Mouse (Mus musculus): ENCODE measurements around the gene Vwa8.

Vwa8 gene

DNA sequence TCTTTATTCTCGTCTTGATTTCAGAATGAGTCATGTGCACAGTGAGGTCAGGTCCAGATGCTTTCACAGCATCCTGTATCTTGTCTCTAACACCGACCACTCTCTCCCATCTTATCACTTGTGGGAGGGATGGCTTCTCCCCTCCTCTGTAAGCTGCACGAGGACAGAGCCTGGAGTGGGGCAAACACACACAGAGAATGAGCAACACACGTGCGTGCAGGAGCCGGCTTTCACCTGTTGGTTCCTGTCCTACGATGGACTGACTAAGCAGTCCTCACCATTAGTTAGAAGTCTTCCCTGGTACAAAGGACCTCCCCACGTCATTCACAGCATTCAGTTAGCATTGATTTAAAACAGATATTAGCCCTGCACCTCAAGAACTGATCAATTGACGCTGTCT lies 312.9 kb downstream of the Vwa8 start:
- H3K9me3 ChIP-seq (ENCODE audit: low read length) = no peaks in the 10 kb centered on the region
- peaks cover 10% of the 10 kb centered on the region; the same call in 1 of the 2 replicates for H3K4me1 ChIP-seq (replicated peaks; ENCODE audit: low read depth, low read length)
- H3K36me3 ChIP-seq (ENCODE audit: insufficient read depth, low read length) = peaks cover 23% of the 10 kb centered on the region
- no peaks in the 10 kb centered on the region for H3K27me3 ChIP-seq (ENCODE audit: insufficient read depth, low read length)
- TF ChIP-seq CTCF (conservative IDR thresholded peaks at IDR 0.05; ENCODE audit: low read length) (no peak), NANOG (IDR thresholded peaks at IDR 0.05; ENCODE audit: borderline replicate concordance, low read length) (no peak), POU5F1 (IDR thresholded peaks at IDR 0.05; ENCODE audit: borderline replicate concordance, low read length) (no peak)
- H3K4me3 ChIP-seq (replicated peaks; ENCODE audit: low read length) = no peak overlapping the region

DNA sequence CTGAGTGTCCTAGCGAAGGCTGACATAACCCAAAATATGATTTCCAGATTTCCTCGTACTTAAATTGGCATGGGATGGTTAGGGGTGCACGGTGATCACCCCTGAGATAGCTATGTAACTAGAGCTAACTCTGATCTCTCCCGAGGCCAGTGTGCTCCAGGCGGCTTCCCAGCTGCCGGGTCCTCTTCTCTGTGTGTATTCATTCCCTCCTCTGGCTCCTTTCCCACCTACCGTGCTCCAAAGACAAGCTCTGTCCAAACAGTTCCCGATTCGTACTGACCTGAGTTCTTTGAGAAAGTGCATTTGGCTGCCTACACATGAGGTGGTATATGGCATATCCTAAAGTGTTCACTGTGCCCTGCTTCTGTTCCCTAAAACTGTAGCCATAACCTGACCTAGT lies 313.8 kb downstream of the Vwa8 start:
- peaks cover 10% of the 10 kb centered on the region; the same call in 1 of the 2 replicates for H3K4me1 ChIP-seq (replicated peaks; ENCODE audit: low read depth, low read length)
- no peaks in the 10 kb centered on the region for H3K27me3 ChIP-seq (ENCODE audit: insufficient read depth, low read length)
- TF ChIP-seq NANOG (IDR thresholded peaks at IDR 0.05; ENCODE audit: borderline replicate concordance, low read length) (no peak), POU5F1 (IDR thresholded peaks at IDR 0.05; ENCODE audit: borderline replicate concordance, low read length) (no peak), CTCF (conservative IDR thresholded peaks at IDR 0.05; ENCODE audit: low read length) (no peak)
- peaks cover 23% of the 10 kb centered on the region for H3K36me3 ChIP-seq (ENCODE audit: insufficient read depth, low read length)
- no peak overlapping the region for H3K4me3 ChIP-seq (replicated peaks; ENCODE audit: low read length)
- H3K9me3 ChIP-seq (ENCODE audit: low read length) = no peaks in the 10 kb centered on the region

GRCm38 (mm10) chr14:79164334-79164733 lies 315.5 kb downstream of the Vwa8 start:
- no peaks in the 10 kb centered on the region for H3K9me3 ChIP-seq (ENCODE audit: low read length)
- H3K27me3 ChIP-seq (ENCODE audit: insufficient read depth, low read length) = no peaks in the 10 kb centered on the region
- peaks cover 23% of the 10 kb centered on the region for H3K36me3 ChIP-seq (ENCODE audit: insufficient read depth, low read length)
- no peak overlapping the region for H3K4me3 ChIP-seq (replicated peaks; ENCODE audit: low read length)
- H3K4me1 ChIP-seq (replicated peaks; ENCODE audit: low read depth, low read length) = peaks cover 10% of the 10 kb centered on the region; the same call in 1 of the 2 replicates
- TF ChIP-seq NANOG (IDR thresholded peaks at IDR 0.05; ENCODE audit: borderline replicate concordance, low read length) (no peak), CTCF (conservative IDR thresholded peaks at IDR 0.05; ENCODE audit: low read length) (no peak), POU5F1 (IDR thresholded peaks at IDR 0.05; ENCODE audit: borderline replicate concordance, low read length) (no peak)

DNA sequence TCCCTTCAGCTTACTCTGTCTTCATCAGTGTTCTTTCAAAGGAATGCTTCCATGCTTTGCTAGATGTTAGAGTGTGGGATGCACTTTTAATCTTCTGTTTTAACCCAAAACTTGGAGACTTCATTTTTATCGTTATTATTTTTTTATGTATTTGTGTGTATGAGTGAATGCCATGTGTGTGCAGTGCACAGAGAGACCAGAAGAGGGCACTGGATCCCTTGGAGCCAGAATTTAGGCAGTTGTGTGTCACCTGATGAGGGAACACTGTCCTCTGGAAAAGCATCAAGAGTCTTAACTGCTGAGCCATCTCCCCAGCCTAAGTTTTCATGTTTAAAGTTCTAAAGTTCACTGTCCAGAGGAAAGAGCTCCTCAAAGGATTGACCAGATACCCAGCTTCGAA lies 316.1 kb downstream of the Vwa8 start:
- Histone ChIP-seq H3K9me3 (ENCODE audit: low read length) (no peaks in the 10 kb centered on the region), H3K27me3 (ENCODE audit: insufficient read depth, low read length) (no peaks in the 10 kb centered on the region), H3K36me3 (ENCODE audit: insufficient read depth, low read length) (peaks cover 18% of the 10 kb centered on the region), H3K4me3 (replicated peaks; ENCODE audit: low read length) (no peak overlapping the region), H3K4me1 (replicated peaks; ENCODE audit: low read depth, low read length) (peaks cover 10% of the 10 kb centered on the region; the same call in 1 of the 2 replicates)
- peak; percentile 84 for TF ChIP-seq CTCF (conservative IDR thresholded peaks at IDR 0.05; ENCODE audit: low read length)
- TF ChIP-seq NANOG (IDR thresholded peaks at IDR 0.05; ENCODE audit: borderline replicate concordance, low read length) = no peak

- H3K9me3 ChIP-seq (ENCODE audit: low read length) = peaks cover 16% of the 10 kb centered on the region
- H3K36me3 ChIP-seq (ENCODE audit: insufficient read depth, low read length) = peaks cover 16% of the 10 kb centered on the region
- H3K27me3 ChIP-seq (ENCODE audit: insufficient read depth, low read length) = no peaks in the 10 kb centered on the region
- TF ChIP-seq NANOG (IDR thresholded peaks at IDR 0.05; ENCODE audit: borderline replicate concordance, low read length) (no peak), CTCF (conservative IDR thresholded peaks at IDR 0.05; ENCODE audit: low read length) (no peak)
- H3K4me3 ChIP-seq (replicated peaks; ENCODE audit: low read length) = no peak overlapping the region
- no peaks in the 10 kb centered on the region for H3K4me1 ChIP-seq (replicated peaks; ENCODE audit: low read depth, low read length)
Measured at GRCm38 (mm10) chr14:79174526-79174925, 325.7 kb downstream of the Vwa8 start.

DNA sequence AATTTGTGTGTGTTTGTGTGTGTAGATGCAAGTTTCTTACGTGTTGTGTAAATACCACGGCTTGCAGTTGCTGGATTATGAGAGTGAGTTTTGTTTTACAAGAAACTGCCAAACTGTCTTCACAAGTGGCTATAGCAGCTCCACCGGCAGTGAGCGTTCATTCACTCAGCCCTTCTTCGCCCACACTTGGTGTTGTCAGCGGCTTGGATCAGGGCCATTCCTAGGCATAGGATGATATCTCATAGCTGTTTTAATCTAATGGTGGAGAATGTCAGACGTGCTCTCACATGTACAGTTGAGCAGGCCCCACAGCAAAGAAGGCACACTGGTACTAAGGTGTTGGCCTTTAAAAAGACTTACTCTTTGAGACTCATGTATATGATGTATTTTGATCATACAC lies 328.9 kb downstream of the Vwa8 start:
- peaks cover 30% of the 10 kb centered on the region for H3K36me3 ChIP-seq (ENCODE audit: insufficient read depth, low read length)
- H3K27me3 ChIP-seq (ENCODE audit: insufficient read depth, low read length) = no peaks in the 10 kb centered on the region
- no peak overlapping the region for H3K4me3 ChIP-seq (replicated peaks; ENCODE audit: low read length)
- TF ChIP-seq NANOG (IDR thresholded peaks at IDR 0.05; ENCODE audit: borderline replicate concordance, low read length) = no peak
- TF ChIP-seq POU5F1 (IDR thresholded peaks at IDR 0.05; ENCODE audit: borderline replicate concordance, low read length) = no peak
- no peak for TF ChIP-seq CTCF (conservative IDR thresholded peaks at IDR 0.05; ENCODE audit: low read length)
- H3K9me3 ChIP-seq (ENCODE audit: low read length) = peaks cover 16% of the 10 kb centered on the region
- H3K4me1 ChIP-seq (replicated peaks; ENCODE audit: low read depth, low read length) = no peaks in the 10 kb centered on the region

GRCm38 (mm10) chr14:79178247-79178646 lies 329.4 kb downstream of the Vwa8 start:
- H3K4me3 ChIP-seq (replicated peaks; ENCODE audit: low read length) = no peak overlapping the region
- TF ChIP-seq CTCF (conservative IDR thresholded peaks at IDR 0.05; ENCODE audit: low read length) = no peak
- no peak for TF ChIP-seq NANOG (IDR thresholded peaks at IDR 0.05; ENCODE audit: borderline replicate concordance, low read length)
- TF ChIP-seq POU5F1 (IDR thresholded peaks at IDR 0.05; ENCODE audit: borderline replicate concordance, low read length) = no peak
- H3K27me3 ChIP-seq (ENCODE audit: insufficient read depth, low read length) = no peaks in the 10 kb centered on the region
- peaks cover 35% of the 10 kb centered on the region for H3K36me3 ChIP-seq (ENCODE audit: insufficient read depth, low read length)
- H3K4me1 ChIP-seq (replicated peaks; ENCODE audit: low read depth, low read length) = no peaks in the 10 kb centered on the region
- peaks cover 16% of the 10 kb centered on the region for H3K9me3 ChIP-seq (ENCODE audit: low read length)

- Histone ChIP-seq H3K4me1 (replicated peaks; ENCODE audit: low read depth, low read length) (no peaks in the 10 kb centered on the region), H3K9me3 (ENCODE audit: low read length) (peaks cover 8% of the 10 kb centered on the region), H3K27me3 (ENCODE audit: insufficient read depth, low read length) (no peaks in the 10 kb centered on the region), H3K4me3 (replicated peaks; ENCODE audit: low read length) (no peak overlapping the region), H3K36me3 (ENCODE audit: insufficient read depth, low read length) (peaks cover 33% of the 10 kb centered on the region)
- no peak for TF ChIP-seq CTCF (conservative IDR thresholded peaks at IDR 0.05; ENCODE audit: low read length)
- no peak for TF ChIP-seq POU5F1 (IDR thresholded peaks at IDR 0.05; ENCODE audit: borderline replicate concordance, low read length)
- no peak for TF ChIP-seq NANOG (IDR thresholded peaks at IDR 0.05; ENCODE audit: borderline replicate concordance, low read length)
Measured at GRCm38 (mm10) chr14:79180078-79180730, 331.4 kb downstream of the Vwa8 start.

DNA sequence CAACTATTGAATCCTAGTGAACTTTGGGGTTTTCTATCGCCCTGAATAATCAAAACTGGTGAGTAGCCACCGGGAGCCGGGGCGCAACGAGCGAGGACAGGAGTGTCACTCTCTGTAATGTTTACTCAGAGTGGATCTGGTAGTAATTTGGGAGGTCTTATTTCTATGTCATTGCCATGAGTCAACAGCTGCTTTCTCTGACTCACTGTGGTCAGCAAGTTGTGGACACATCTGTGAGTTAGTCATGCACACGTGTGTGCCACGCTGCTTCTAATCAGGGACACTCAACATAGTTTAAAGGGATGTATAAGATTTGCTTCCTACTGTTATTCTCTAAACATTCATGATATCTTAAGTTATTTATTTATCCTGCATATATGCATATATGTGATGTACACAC lies 332.9 kb downstream of the Vwa8 start:
- Histone ChIP-seq H3K27me3 (ENCODE audit: insufficient read depth, low read length) (no peaks in the 10 kb centered on the region), H3K4me3 (replicated peaks; ENCODE audit: low read length) (no peak overlapping the region), H3K4me1 (replicated peaks; ENCODE audit: low read depth, low read length) (no peaks in the 10 kb centered on the region), H3K9me3 (ENCODE audit: low read length) (peaks cover 5% of the 10 kb centered on the region), H3K36me3 (ENCODE audit: insufficient read depth, low read length) (peaks cover 33% of the 10 kb centered on the region)
- TF ChIP-seq POU5F1 (IDR thresholded peaks at IDR 0.05; ENCODE audit: borderline replicate concordance, low read length) (no peak), NANOG (IDR thresholded peaks at IDR 0.05; ENCODE audit: borderline replicate concordance, low read length) (no peak), CTCF (conservative IDR thresholded peaks at IDR 0.05; ENCODE audit: low read length) (no peak)
